Mouse (Mus musculus): ENCODE results near the gene Cdc34b. TPM values are rescaled to one million over a fixed set of nuclear protein-coding genes. Genes with fewer than 3 reads are reported as not detected.

Cdc34b gene
- polyA plus RNA-seq, 1 experiment from 2014 or later = 0.40 TPM

GRCm38 (mm10) chr11:94704472-94704871 lies 37.1 kb upstream of the Cdc34b start, which contains the start of gene Gm11541:
TSS of gene Gm11541 (minus strand) at chr11:94704499.
- H3K9ac ChIP-seq (replicated peaks; ENCODE audit: low read length) = no peak within 1 kb of the TSS
- 0 out of 2 replicates have a peak, but pooled peaks have one; percentile 24 for ATAC-seq (ENCODE audit: low FRiP score, low TSS enrichment)

GRCm38 (mm10) chr11:94713246-94713860 lies 28.2 kb upstream of the Cdc34b start:
- Histone ChIP-seq H3K4me2 (replicated peaks; ENCODE audit: low read depth, low read length) (no peak overlapping the region; the same call in 1 of the 2 replicates), H3K4me3 (ENCODE audit: low read length) (no peak overlapping the region), H3K9ac (replicated peaks; ENCODE audit: low read length) (no peak overlapping the region), H3K9me3 (ENCODE audit: low read length) (no peaks in the 10 kb centered on the region), H3K27me3 (ENCODE audit: insufficient read depth, low read length) (0 out of 2 replicates have a peak, but pooled peaks cover 3% of the 10 kb centered on the region), H3K27ac (ENCODE audit: low read length) (peak overlapping the region; percentile 63), H3K4me1 (ENCODE audit: insufficient read depth, low read length) (0 out of 2 replicates have a peak, but pooled peaks cover 6% of the 10 kb centered on the region), H3K36me3 (ENCODE audit: insufficient read depth, low read length) (no peaks in the 10 kb centered on the region)
- WGBS = 42% methylated on average over 11 of the region's 11 CpGs
- peak; percentile 55; the same call in 1 of the 2 replicates for ATAC-seq (ENCODE audit: low FRiP score, low TSS enrichment)

More at GRCm38 (mm10) chr11:94704472-94704871, 37.1 kb upstream of the Cdc34b start, which contains the start of gene Gm11541:
- Histone ChIP-seq H3K27me3 (ENCODE audit: insufficient read depth, low read length) (no peaks in the 10 kb centered on the region; the same call in 1 of the 2 replicates), H3K9me3 (ENCODE audit: low read length) (no peaks in the 10 kb centered on the region), H3K4me3 (ENCODE audit: low read length) (no peak within 1 kb of the TSS), H3K4me2 (replicated peaks; ENCODE audit: low read depth, low read length) (no peak within 1 kb of the TSS), H3K36me3 (ENCODE audit: insufficient read depth, low read length) (no peaks in the 10 kb centered on the region), H3K27ac (ENCODE audit: low read length) (peak within 1 kb of the TSS; percentile 48; the same call in 1 of the 2 replicates), H3K4me1 (ENCODE audit: insufficient read depth, low read length) (peaks cover 6% of the 10 kb centered on the region; the same call in 1 of the 2 replicates)
- WGBS = 66% methylated on average over 5 of the region's 5 CpGs

- Histone ChIP-seq H3K36me3 (ENCODE audit: insufficient read depth, low read length) (no peaks in the 10 kb centered on the region), H3K9me3 (ENCODE audit: low read length) (no peaks in the 10 kb centered on the region), H3K9ac (replicated peaks; ENCODE audit: low read length) (no peak overlapping the region), H3K27me3 (ENCODE audit: insufficient read depth, low read length) (0 out of 2 replicates have a peak, but pooled peaks cover 3% of the 10 kb centered on the region), H3K4me3 (ENCODE audit: low read length) (no peak overlapping the region), H3K27ac (ENCODE audit: low read length) (no peak overlapping the region), H3K4me2 (replicated peaks; ENCODE audit: low read depth, low read length) (no peak overlapping the region), H3K4me1 (ENCODE audit: insufficient read depth, low read length) (0 out of 2 replicates have a peak, but pooled peaks cover 6% of the 10 kb centered on the region)
- no peak for ATAC-seq (ENCODE audit: low FRiP score, low TSS enrichment)
- 87% methylated on average over 5 of the region's 5 CpGs for WGBS
These were observed 26.0 kb upstream of the Cdc34b start for GRCm38 (mm10) chr11:94715622-94716021.

DNA sequence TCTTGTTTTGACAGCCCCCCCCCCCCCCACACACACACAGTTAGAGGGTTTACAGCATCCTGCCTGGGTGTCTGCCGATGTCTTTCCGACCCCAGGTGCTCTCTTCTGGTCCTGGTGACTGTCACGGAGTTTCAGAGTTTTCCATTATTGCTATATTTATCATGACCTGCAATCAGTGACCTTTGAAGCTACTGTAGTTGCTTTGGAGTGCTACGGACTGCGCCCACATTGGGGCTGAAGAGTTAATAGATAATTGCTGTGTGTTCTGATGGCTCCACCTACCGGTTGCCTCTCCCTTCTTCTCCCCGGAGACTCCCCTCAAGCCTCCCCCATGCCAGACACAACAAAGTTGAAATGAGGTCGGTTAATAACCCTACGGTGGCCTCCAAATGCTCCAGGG lies 24.8 kb upstream of the Cdc34b start:
- peak; percentile 81 for ATAC-seq (ENCODE audit: low FRiP score, low TSS enrichment)
- Histone ChIP-seq H3K27me3 (ENCODE audit: insufficient read depth, low read length) (0 out of 2 replicates have a peak, but pooled peaks cover 3% of the 10 kb centered on the region), H3K9ac (replicated peaks; ENCODE audit: low read length) (no peak overlapping the region), H3K36me3 (ENCODE audit: insufficient read depth, low read length) (no peaks in the 10 kb centered on the region), H3K4me2 (replicated peaks; ENCODE audit: low read depth, low read length) (peak overlapping the region; percentile 27; the same call in 1 of the 2 replicates), H3K4me1 (ENCODE audit: insufficient read depth, low read length) (0 out of 2 replicates have a peak, but pooled peaks cover 6% of the 10 kb centered on the region), H3K27ac (ENCODE audit: low read length) (no peak overlapping the region), H3K4me3 (ENCODE audit: low read length) (no peak overlapping the region), H3K9me3 (ENCODE audit: low read length) (no peaks in the 10 kb centered on the region)
- WGBS = 7% methylated on average over 9 of the region's 9 CpGs

DNA sequence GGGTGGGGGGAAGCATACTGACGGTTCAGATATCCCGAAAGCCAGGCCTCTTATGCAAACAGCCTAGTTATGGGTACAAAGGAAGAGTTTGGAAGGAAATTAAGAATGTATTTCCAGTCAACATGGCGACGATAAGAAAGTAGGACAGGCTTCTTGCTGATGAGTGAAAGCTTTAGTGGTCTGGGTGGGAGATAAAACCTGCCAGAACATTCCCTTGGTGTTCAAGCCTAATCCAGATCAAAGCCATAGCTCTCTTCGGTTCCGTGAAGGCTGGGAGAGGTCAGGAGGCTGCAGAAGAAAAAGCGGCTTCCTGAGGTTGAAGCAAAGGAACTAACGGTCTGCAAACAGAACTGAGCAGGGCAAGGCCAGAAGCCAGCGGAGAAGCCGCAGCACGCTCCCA lies 24.3 kb upstream of the Cdc34b start:
- Histone ChIP-seq H3K4me2 (replicated peaks; ENCODE audit: low read depth, low read length) (peak overlapping the region; percentile 27), H3K9ac (replicated peaks; ENCODE audit: low read length) (0 out of 2 replicates have a peak overlapping the region, but pooled peaks have one; percentile 17), H3K4me1 (ENCODE audit: insufficient read depth, low read length) (0 out of 2 replicates have a peak, but pooled peaks cover 6% of the 10 kb centered on the region), H3K9me3 (ENCODE audit: low read length) (no peaks in the 10 kb centered on the region), H3K27ac (ENCODE audit: low read length) (peak overlapping the region; percentile 47; the same call in 1 of the 2 replicates), H3K4me3 (ENCODE audit: low read length) (no peak overlapping the region), H3K36me3 (ENCODE audit: insufficient read depth, low read length) (no peaks in the 10 kb centered on the region), H3K27me3 (ENCODE audit: insufficient read depth, low read length) (0 out of 2 replicates have a peak, but pooled peaks cover 3% of the 10 kb centered on the region)
- no peak for ATAC-seq (ENCODE audit: low FRiP score, low TSS enrichment)
- WGBS = 25% methylated on average over 11 of the region's 11 CpGs

- Histone ChIP-seq H3K4me1 (ENCODE audit: insufficient read depth, low read length) (0 out of 2 replicates have a peak, but pooled peaks cover 6% of the 10 kb centered on the region), H3K4me2 (replicated peaks; ENCODE audit: low read depth, low read length) (no peak overlapping the region), H3K4me3 (ENCODE audit: low read length) (no peak overlapping the region), H3K27ac (ENCODE audit: low read length) (no peak overlapping the region), H3K27me3 (ENCODE audit: insufficient read depth, low read length) (0 out of 2 replicates have a peak, but pooled peaks cover 3% of the 10 kb centered on the region), H3K9ac (replicated peaks; ENCODE audit: low read length) (no peak overlapping the region), H3K9me3 (ENCODE audit: low read length) (no peaks in the 10 kb centered on the region), H3K36me3 (ENCODE audit: insufficient read depth, low read length) (no peaks in the 10 kb centered on the region)
- WGBS = 87% methylated on average over 7 of the region's 7 CpGs
- no peak for ATAC-seq (ENCODE audit: low FRiP score, low TSS enrichment)
These were observed 23.3 kb upstream of the Cdc34b start for GRCm38 (mm10) chr11:94718113-94718909.

- no peak for ATAC-seq (ENCODE audit: low FRiP score, low TSS enrichment)
- no peak overlapping the region for H3K9ac ChIP-seq (replicated peaks; ENCODE audit: low read length)
- no peak overlapping the region for H3K4me3 ChIP-seq (ENCODE audit: low read length)
- 77% methylated on average over 2 of the region's 2 CpGs for WGBS
- 0 out of 2 replicates have a peak, but pooled peaks cover under 1% of the 10 kb centered on the region for H3K27me3 ChIP-seq (ENCODE audit: insufficient read depth, low read length)
- no peak overlapping the region for H3K4me2 ChIP-seq (replicated peaks; ENCODE audit: low read depth, low read length)
- H3K4me1 ChIP-seq (ENCODE audit: insufficient read depth, low read length) = 0 out of 2 replicates have a peak, but pooled peaks cover 6% of the 10 kb centered on the region
- no peak overlapping the region for H3K27ac ChIP-seq (ENCODE audit: low read length)
- no peaks in the 10 kb centered on the region for H3K9me3 ChIP-seq (ENCODE audit: low read length)
- no peaks in the 10 kb centered on the region for H3K36me3 ChIP-seq (ENCODE audit: insufficient read depth, low read length)
These were observed 22.4 kb upstream of the Cdc34b start for GRCm38 (mm10) chr11:94719216-94719615.

DNA sequence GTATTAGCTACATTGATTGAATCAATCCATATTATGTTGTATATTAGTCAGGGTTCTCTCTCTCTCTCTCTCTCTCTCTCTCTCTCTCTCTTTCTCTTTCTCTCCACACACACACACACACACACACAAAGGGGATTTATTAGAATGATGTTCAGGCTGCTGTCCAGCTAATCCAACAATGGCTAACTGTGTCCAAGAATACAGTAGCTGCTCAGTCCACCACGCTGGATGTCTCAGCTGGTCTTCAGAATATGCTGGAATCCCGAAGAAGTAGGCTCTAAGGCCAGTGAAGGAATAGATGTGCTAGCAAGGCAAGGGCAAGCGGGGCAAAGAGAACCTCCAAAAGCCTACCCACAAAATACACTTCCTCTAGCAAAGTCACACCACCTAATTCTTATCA lies 14.3 kb upstream of the Cdc34b start:
- WGBS = 88% methylated on average over 3 of the region's 3 CpGs
- no peak for ATAC-seq (ENCODE audit: low FRiP score, low TSS enrichment)
- Histone ChIP-seq H3K27ac (ENCODE audit: low read length) (no peak overlapping the region), H3K4me3 (ENCODE audit: low read length) (no peak overlapping the region), H3K27me3 (ENCODE audit: insufficient read depth, low read length) (no peaks in the 10 kb centered on the region), H3K9me3 (ENCODE audit: low read length) (no peaks in the 10 kb centered on the region), H3K36me3 (ENCODE audit: insufficient read depth, low read length) (no peaks in the 10 kb centered on the region), H3K4me2 (replicated peaks; ENCODE audit: low read depth, low read length) (no peak overlapping the region), H3K4me1 (ENCODE audit: insufficient read depth, low read length) (no peaks in the 10 kb centered on the region), H3K9ac (replicated peaks; ENCODE audit: low read length) (no peak overlapping the region)

DNA sequence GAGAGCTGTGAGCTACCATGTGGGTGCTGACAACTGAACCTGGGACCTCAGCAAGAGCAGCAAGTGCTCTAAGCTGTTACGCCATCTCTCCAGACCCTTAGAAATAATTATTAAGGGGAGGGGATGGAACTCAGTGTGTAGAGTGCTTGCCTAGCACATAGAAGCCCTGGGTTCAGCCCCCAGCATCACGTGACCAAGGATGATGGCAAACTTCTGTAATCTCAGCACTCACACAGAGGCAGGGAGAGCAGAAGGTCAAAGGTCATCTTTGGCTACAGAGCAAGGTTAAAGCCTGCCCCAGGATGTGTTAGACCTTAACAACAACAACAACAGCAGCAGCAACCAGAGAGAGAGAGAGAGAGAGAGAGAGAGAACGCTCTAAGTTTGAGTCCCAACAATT lies 13.0 kb upstream of the Cdc34b start:
- WGBS = 84% methylated on average over 3 of the region's 3 CpGs
- Histone ChIP-seq H3K4me3 (ENCODE audit: low read length) (no peak overlapping the region), H3K4me2 (replicated peaks; ENCODE audit: low read depth, low read length) (no peak overlapping the region), H3K4me1 (ENCODE audit: insufficient read depth, low read length) (no peaks in the 10 kb centered on the region), H3K9me3 (ENCODE audit: low read length) (no peaks in the 10 kb centered on the region), H3K36me3 (ENCODE audit: insufficient read depth, low read length) (no peaks in the 10 kb centered on the region), H3K27me3 (ENCODE audit: insufficient read depth, low read length) (no peaks in the 10 kb centered on the region), H3K27ac (ENCODE audit: low read length) (no peak overlapping the region), H3K9ac (replicated peaks; ENCODE audit: low read length) (no peak overlapping the region)
- ATAC-seq (ENCODE audit: low FRiP score, low TSS enrichment) = no peak
